Mouse (Mus musculus) layer of hippocampus, postnatal 25 days (tissue): ENCODE results near the gene Nr2c2ap. TPM values are rescaled to one million over a fixed set of nuclear protein-coding genes. Genes with fewer than 3 reads are reported as not detected.

Experiments used
- DNase-seq, 2 experiments: peaks; one replicate each; pipeline ENCODE4 v3.0.0; 2022; ENCODE audit warnings: mixed read lengths in 2 of 2, low spot score in 1 of 2; ENCODE audit errors: extremely low spot score in 1 of 2
- total RNA-seq, 2 experiments: library from RNA; stranded (reverse); gene quantifications; 2 replicates each; pipeline ENCODE4 v1.2.3; 2021

Nr2c2ap gene
- total RNA-seq, 2 experiments from 2014 or later, result 25.5 to 29.8 TPM

DNA sequence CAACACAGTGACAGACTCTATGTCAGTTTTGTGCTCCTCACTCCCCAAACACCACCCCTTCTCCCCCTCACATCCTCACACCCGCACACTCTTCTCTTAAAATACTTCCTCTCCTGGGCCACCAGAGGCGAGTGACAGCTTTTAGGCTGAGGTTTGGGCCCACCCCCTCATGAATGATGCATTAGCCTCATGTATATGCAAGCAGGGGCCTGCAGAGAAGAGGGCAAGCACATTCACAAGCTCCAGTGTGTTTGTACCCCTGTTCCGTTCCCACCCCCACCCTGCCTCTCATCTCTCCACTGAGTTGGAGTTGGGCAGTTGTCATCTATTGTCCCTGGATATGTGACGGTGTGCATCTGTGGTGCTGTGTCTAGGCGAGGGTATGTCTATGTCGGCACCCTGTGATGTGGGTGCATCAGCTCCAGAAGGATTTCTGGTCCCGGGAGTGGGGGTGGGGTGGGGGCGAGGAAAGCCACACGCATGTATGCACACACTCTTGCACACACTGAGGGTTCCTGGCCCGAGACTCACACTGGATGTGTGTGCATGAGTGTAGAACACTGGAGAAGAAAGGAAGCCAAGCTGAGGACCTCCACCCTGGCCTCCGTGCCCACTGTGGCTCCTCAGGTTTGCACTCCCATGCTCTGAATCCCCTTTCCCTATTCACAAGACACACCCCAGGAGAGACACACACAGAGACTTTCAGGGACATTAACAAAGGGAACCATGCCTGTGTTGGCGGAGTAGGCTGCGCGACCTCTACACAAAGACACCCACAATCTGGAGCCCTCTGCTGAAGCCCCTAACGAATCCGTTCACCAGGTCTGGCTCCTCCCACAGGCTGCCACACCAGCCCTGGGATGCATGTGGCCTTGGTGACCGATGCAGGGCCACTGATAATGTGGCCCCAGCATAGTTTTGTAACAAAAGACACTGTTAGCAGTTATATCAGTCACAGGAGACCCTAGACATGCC, 12.1 kb upstream of the Nr2c2ap start:
- no peak for DNase-seq

DNA sequence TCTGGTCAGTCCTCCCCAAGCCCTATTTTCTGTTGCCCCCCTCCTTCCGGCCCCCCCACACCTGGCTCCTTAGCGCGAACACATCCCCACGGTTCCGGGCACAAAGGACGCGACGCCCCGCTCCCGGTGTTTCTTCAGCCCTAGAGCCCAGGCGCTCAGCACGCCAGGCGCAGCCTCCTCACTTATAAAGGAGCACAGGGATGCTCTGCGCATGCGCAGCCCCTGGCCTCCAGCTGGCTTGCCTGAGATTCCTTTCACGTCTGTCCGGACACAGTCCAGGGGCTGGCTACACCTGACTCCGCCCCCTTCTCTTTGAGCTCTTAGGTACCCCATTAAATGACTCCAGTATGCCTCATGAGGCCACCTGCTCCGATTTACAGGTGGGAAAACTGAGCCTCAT, 10.5 kb upstream of the Nr2c2ap start, which contains the start of gene Ncan:
Gene Ncan, minus strand, starts transcription at position 207 of the 400 bp plus-strand sequence.
- DNase-seq, result peak; percentile 93 to 95

GRCm38 (mm10) chr8:70122863-70123262, 8.3 kb upstream of the Nr2c2ap start:
- no peak for DNase-seq

GRCm38 (mm10) chr8:70124992-70125391, 6.1 kb upstream of the Nr2c2ap start:
- no peak for DNase-seq

- DNase-seq, result peak in 1 of 2 experiments; percentile 65
These were observed 2.7 kb upstream of the Nr2c2ap start for GRCm38 (mm10) chr8:70128435-70128834.

DNA sequence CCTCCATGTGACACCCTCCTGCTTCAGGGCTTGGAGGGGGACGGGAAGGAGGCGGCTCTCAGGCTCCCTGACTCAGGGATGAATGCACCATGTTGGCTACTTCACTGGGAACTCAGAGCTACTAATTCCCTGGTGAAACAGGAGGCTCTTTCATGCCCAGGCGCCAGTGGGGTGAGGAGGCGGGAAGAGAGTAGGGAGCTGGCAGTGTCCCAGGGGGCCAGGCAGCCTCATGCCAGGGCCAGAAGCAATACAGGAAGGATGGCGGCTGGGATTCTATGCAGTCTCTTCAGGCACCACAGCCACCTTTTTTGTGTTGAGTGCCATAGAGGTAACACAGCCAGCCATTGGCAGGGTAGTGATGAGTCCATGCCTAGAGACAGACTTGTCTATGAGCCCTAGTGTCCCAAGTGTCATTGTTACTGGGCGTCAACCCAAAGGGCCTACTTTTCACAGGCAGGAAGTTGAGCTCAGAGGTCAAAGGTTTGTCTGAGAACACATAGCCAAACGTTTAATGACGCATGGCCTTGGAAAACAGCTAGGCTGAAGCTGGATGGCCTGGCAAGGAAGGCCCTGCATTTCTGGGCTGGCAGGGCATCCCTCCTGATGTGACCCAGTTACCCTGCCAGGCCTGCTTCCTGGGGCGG, 1.7 kb upstream of the Nr2c2ap start:
- DNase-seq, result peak; percentile 53 to 64

DNA sequence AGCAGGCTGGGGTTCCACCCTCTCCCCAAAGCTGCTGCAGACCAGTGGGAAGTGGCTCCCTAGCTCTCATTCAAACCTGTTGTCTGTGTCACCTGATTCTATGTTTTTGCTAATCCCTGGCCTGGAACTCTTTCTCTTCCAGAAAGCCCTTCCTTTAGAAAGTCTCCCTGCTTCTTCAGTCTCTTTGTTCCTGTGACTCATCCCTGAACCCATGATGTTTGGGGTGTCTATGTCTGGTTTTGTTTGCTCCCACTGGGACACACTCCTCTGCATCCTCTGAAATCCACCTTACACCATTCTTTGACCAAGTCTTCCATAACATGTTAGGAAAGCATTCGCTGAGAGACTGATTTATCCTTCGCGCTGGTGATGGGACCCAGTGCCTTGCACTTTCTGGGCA, 1.1 kb upstream of the Nr2c2ap start:
- no peak for DNase-seq

- no peak for DNase-seq
These were observed 3.0 kb downstream of the Nr2c2ap start for GRCm38 (mm10) chr8:70134086-70134485.

DNA sequence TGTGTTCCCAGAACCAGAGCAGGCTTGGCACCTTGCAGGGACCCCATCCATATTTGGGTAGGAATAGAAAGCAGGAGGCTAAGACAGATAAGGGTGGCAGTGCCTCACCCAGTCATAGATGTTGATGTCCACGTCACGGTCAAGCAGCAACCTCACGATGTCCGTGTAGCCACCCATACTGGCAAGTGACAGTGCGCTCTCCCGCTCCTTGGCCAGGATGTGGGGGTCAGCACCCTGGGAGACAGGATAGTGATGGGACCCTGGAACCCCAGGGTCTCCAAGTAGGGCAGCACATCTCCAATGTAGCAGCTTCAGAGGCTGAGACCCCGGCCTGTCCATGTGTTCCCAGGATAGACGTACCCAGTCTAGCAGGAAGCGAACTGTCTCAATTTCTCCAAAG, 3.8 kb downstream of the Nr2c2ap start:
- no peak for DNase-seq

DNA sequence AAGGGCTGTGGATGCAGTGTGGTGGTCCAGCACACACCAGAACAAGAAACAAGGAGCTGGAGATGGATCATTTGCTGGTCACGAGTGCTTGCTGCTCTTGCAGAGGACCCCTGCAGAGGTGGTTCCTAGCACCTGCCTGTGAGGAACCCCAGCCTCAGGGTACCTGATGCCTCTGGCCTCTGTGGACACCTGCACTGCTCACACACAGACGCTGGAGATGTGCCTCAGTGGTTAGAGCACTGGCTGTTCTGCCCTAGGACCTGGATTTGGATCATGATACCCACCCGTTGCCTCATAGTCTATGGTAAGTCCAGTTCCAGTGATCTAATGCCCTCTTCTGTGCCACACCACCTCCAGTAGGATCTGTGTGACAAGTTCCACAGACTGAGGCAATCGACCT, 5.5 kb downstream of the Nr2c2ap start:
- no peak for DNase-seq

DNA sequence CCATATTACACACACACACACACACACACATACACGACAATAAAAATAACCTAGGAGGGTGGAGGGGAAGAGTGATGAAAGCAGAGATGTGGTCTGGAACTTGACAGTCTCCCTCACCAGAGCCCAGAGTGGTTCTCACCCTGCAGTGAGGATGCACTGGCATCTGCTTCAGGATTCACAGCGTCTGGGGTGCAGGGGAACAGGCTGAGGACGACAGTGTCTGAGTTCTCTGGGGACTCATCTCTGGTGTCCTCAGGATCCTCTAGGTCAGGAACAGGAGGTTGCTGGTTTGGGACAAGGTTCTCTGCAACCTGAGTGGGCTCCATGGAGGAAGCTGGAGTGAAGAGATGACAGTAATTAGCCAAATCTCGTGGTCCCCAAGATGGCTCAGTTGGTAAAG, 6.8 kb downstream of the Nr2c2ap start:
- DNase-seq, result no peak

DNA sequence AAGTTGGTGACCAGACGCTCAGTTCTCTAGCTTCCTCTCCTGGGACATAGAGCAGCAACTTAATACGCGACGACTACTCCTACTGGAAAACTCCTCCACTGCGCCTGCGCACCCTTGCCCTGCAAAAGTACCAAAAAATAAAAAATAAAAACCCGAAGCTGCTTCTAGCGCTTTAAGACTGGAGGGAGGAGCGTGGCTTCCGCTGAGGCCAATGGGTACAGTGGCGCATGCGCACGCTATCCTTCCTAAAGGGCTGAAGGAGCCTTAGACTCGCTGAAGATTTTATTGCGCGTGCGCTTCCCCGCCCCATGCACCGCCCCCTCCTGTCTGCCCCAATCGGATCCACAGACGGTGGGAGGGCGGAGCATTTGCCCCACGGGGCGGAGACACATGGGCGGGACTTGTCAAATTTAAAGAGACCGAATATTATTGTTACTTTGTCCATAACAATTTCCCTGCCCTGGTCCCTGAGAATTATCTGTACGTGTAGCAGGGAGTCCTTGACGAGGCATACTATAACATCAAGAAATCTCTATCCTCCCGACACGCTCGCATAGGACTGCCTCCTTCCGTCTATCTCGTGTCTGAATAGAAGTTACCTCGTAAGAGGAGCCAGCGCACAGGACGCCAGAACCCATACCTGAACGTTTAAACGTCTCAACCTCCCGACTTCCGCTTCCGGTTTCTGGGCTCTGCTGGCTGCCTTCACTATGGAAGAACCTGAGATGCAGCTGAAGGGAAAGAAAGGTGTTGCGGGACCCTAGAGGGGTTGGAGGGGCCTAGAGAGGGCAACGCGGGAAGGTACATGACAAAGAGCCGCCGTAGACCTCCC, 8.1 kb downstream of the Nr2c2ap start, which contains the start of the genes Rfxank, Borcs8 and Mef2b:
Gene Rfxank, minus strand, starts transcription at position 129 of the 832 bp plus-strand sequence.
Gene Borcs8, plus strand, starts transcription at position 474 of the 832 bp plus-strand sequence.
Gene Mef2b, plus strand, starts transcription at position 686 of the 832 bp plus-strand sequence.
- DNase-seq, result peak; percentile 87 to 91

DNA sequence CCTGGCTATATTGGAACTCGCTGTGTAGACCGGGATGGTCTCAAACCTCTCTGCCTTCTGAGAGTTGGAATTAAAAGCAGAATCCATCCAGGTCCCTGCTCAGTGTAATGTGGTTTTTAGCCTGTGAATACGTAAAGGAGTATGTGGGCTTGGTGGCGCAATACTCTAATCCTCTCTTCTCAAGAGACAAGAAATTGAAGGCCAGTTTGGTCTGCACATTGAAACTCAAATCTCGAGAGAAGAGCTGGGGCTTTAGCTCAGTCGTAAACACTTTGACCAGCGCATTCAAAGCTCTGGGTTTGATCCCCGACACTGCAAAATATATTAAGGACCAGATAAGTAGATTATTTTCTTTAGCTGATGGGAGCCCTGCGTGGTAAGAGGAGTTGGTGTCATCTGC, 8.8 kb downstream of the Nr2c2ap start:
- no peak for DNase-seq

DNA sequence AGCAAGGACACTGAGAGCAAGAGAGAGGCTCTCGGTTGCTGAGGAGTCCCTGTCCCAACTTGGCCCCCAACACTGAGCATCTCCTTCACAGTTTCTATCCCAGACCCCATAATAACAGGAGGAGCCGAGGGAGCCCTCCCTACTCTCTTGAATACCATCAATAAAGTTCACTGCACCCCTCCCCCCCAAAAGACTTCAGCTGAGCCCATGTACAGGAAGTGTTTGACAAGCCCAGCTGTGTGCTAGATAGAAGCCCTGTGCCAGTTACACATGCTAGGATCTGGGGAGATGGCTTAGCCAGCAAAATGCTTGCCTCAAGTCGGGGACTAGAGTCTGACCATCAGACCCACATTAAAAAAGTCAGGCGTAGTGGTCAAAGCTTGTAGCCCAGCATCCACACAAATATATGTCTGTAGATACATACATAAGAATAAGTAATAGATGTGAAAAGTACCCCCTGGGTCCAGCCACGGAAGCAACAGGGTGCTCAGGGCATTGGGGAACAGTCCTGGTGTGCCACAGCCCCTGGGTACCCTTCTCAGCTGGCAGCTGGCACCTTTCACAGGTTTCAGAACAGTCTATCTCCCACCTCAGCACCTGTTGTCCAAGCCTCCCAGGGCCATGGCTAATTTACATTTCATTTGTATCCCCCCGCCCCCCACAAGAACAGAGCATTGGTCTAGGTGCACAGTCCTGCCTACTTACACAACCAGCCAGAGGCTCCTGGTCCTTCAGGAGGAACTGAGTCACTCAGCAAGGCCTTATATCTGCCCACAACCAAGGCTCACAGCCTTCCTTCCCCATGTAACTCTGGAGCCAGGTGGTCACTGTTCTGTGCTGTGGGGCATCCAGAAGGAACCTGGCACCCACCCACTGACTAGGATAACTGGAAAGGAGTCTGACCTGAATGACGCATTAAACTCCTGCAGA, 16.8 kb downstream of the Nr2c2ap start:
- DNase-seq, result no peak

GRCm38 (mm10) chr8:70150158-70150557, 19.0 kb downstream of the Nr2c2ap start:
- no peak for DNase-seq

DNA sequence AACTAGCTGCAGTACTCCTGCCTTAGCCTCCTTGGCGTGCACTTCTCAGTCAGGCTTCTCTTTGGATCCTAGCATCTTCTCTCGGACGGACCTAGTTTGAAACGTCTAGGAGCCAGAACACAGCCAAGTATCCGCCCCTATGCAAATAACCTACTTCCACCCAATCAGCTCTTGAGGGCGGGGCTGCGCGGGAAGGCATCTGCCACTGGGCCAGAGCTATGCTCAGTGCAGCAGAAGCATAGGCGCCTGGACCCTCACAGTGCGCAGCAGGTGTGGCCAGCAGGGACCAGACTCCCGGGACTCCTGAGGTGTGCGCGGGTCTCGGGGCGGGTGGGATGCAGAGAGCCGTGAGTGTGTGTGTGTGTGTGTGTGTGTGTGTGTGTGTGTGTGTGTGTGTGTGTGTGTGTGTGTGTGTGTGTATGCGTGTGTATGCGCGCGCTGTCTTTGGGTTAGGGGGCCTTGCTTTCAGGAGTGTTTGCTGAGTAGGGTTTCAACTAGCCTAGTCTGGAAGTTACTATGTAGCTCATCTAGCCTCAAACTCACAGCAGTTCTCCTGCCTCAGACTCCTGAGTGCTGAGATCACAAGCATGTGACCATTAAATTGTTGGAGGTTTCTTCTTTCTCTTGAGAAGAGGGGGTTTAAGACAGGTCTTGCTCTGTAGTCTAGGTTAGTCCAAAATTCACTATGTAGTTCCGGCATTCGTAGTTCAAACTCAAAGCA, 21.6 kb downstream of the Nr2c2ap start:
- DNase-seq, result peak; percentile 22 to 49

DNA sequence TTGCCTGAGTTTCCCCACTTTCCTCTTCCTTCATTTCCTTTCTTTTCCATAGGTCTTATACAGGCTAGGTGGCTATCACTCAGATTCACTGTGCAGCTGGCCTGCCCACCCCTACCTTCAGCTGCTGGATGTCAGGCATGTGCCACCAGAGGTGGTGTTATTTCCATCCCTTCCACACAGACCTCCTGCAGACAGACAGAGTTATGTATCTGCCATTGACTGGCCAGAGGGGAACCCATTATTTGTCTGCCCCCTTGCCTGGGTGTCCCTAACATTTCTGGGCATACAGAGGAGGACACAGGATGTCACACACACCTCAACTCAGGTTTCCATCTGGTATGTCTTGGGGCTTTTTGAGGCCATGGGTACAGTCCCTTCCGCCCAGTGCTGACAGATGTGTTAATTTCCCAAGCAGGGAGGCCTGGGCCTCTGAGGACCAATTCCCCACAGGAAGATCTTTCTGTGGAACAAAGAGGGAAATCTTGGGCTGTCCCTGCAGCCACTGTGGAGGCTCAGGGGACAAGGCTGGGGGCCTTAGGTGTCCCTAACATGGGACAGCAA, 26.2 kb downstream of the Nr2c2ap start:
- DNase-seq, result no peak
